Mouse (Mus musculus): ENCODE data around the gene Atg14. TPM values are rescaled to one million over a fixed set of nuclear protein-coding genes. Genes with fewer than 3 reads are reported as not detected.

Atg14 gene
- polyA plus RNA-seq, 1 experiment from 2014 or later = 10.2 TPM

DNA sequence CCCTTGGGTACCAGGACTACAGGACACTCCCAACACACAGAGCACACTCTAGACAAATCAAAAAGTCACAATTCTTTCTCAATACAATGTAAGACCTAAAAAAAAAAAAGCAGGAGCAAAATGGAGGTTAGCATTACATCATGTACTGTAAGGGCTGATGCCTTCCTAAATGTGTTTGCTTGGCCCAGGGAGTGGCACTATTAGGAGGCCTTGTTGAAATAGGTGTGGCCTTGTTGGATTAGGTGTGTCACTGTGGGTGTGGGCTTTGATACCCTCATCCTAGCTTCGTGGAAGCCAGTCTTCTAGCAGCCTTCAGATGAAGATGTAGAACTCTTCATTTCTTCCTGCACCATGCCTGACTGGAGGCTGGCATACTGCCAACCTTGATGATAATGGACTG lies 10.8 kb upstream of the Atg14 start:
- WGBS = 28% methylated on average over 1 of the region's 1 CpGs
- no peak overlapping the region for H3K4me3 ChIP-seq (ENCODE audit: low read depth, low read length)
- no peak overlapping the region for H3K4me2 ChIP-seq
- ATAC-seq (replicated peaks; ENCODE audit: low FRiP score) = no peak
- no peaks in the 10 kb centered on the region for H3K27me3 ChIP-seq (replicated peaks; ENCODE audit: control insufficient read depth, insufficient read depth, low read length)
- no peak for DNase-seq (ENCODE audit: low spot score)
- H3K27ac ChIP-seq (ENCODE audit: low read depth, low read length) = no peak overlapping the region
- H3K9ac ChIP-seq (ENCODE audit: low read depth, low read length) = no peak overlapping the region
- H3K36me3 ChIP-seq (ENCODE audit: control insufficient read depth, insufficient read depth, low read length) = no peaks in the 10 kb centered on the region
- H3K4me1 ChIP-seq (replicated peaks; ENCODE audit: control insufficient read depth, insufficient read depth, low read length) = no peaks in the 10 kb centered on the region
- no peaks in the 10 kb centered on the region for H3K9me3 ChIP-seq (ENCODE audit: control insufficient read depth, low read length)

DNA sequence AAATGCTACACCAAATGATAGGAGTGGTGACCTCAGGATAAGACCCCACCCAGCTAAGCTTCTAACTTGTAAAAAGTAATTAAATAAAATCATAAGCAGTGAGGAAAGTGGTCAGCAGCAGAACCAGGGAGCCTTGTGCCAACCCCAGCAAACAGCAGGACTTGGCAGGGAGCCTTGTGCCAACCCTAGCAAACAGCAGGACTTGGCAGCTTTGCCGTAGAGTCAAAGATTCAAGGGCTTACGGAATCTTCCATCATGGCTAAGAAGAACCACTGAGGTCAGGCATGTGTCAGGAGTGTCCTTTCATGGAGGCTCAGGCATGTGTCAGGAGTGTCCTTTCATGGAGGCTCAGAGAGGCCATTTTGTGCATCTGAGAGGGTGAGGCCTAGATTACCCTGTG lies 7.6 kb upstream of the Atg14 start:
- no peak for DNase-seq (ENCODE audit: low spot score)
- H3K27me3 ChIP-seq (replicated peaks; ENCODE audit: control insufficient read depth, insufficient read depth, low read length) = no peaks in the 10 kb centered on the region
- no peaks in the 10 kb centered on the region for H3K36me3 ChIP-seq (ENCODE audit: control insufficient read depth, insufficient read depth, low read length)
- no peak overlapping the region for H3K4me2 ChIP-seq
- WGBS = 85% methylated on average over 2 of the region's 2 CpGs
- H3K27ac ChIP-seq (ENCODE audit: low read depth, low read length) = no peak overlapping the region
- no peaks in the 10 kb centered on the region for H3K9me3 ChIP-seq (ENCODE audit: control insufficient read depth, low read length)
- no peak overlapping the region for H3K9ac ChIP-seq (ENCODE audit: low read depth, low read length)
- ATAC-seq (replicated peaks; ENCODE audit: low FRiP score) = no peak
- H3K4me1 ChIP-seq (replicated peaks; ENCODE audit: control insufficient read depth, insufficient read depth, low read length) = no peaks in the 10 kb centered on the region
- H3K4me3 ChIP-seq (ENCODE audit: low read depth, low read length) = no peak overlapping the region

DNA sequence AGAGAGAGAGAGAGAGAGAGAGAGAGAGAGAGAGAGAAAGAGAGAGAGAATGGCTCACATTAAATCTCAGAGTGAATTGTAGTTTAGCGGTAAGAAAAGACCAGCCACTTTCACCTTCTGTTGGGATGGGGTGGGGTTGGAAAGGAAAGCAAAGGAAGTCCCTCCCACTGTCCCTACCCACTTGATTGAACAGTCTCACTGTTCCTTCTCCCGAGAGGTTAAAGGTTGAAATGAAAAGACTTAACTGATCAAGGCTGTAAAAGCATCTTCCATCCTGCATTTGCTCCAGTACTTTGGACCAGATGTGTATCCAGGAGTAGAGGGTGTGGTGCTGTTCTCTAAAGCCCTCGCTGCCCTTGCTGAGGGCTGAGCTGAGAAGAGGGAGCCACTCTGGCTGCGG lies 6.2 kb upstream of the Atg14 start:
- Histone ChIP-seq H3K9me3 (ENCODE audit: control insufficient read depth, low read length) (no peaks in the 10 kb centered on the region), H3K4me2 (no peak overlapping the region), H3K27me3 (replicated peaks; ENCODE audit: control insufficient read depth, insufficient read depth, low read length) (no peaks in the 10 kb centered on the region), H3K4me1 (replicated peaks; ENCODE audit: control insufficient read depth, insufficient read depth, low read length) (no peaks in the 10 kb centered on the region), H3K36me3 (ENCODE audit: control insufficient read depth, insufficient read depth, low read length) (no peaks in the 10 kb centered on the region), H3K9ac (ENCODE audit: low read depth, low read length) (no peak overlapping the region), H3K27ac (ENCODE audit: low read depth, low read length) (no peak overlapping the region), H3K4me3 (ENCODE audit: low read depth, low read length) (no peak overlapping the region)
- WGBS = 68% methylated on average over 4 of the region's 4 CpGs
- DNase-seq (ENCODE audit: low spot score) (no peak), ATAC-seq (replicated peaks; ENCODE audit: low FRiP score) (no peak)

DNA sequence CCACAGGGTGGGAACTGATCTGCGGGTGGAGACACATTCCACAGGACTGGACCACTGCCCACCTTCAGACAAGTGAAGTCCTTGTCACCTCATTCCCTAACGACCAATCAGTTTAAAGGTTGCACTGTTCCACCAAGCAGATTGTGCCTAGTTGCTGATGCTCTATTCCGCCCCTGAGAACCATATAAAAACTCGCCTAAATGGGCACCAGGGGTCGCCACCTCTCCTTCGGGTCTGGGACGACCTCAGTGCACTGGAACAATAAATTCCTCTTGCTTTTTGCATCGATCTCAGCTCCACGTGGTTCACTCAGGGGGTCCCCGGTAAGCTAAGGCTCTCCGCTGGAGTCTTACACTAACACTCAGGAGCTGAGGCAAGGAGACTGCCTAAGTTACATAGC lies 4.3 kb upstream of the Atg14 start:
- no peak overlapping the region for H3K27ac ChIP-seq (ENCODE audit: low read depth, low read length)
- no peak for ATAC-seq (replicated peaks; ENCODE audit: low FRiP score)
- no peaks in the 10 kb centered on the region for H3K9me3 ChIP-seq (ENCODE audit: control insufficient read depth, low read length)
- no peaks in the 10 kb centered on the region for H3K36me3 ChIP-seq (ENCODE audit: control insufficient read depth, insufficient read depth, low read length)
- no peak overlapping the region for H3K4me2 ChIP-seq
- H3K27me3 ChIP-seq (replicated peaks; ENCODE audit: control insufficient read depth, insufficient read depth, low read length) = no peaks in the 10 kb centered on the region
- WGBS = 64% methylated on average over 11 of the region's 11 CpGs
- no peak overlapping the region for H3K9ac ChIP-seq (ENCODE audit: low read depth, low read length)
- no peak overlapping the region for H3K4me3 ChIP-seq (ENCODE audit: low read depth, low read length)
- no peaks in the 10 kb centered on the region for H3K4me1 ChIP-seq (replicated peaks; ENCODE audit: control insufficient read depth, insufficient read depth, low read length)
- DNase-seq (ENCODE audit: low spot score) = no peak

DNA sequence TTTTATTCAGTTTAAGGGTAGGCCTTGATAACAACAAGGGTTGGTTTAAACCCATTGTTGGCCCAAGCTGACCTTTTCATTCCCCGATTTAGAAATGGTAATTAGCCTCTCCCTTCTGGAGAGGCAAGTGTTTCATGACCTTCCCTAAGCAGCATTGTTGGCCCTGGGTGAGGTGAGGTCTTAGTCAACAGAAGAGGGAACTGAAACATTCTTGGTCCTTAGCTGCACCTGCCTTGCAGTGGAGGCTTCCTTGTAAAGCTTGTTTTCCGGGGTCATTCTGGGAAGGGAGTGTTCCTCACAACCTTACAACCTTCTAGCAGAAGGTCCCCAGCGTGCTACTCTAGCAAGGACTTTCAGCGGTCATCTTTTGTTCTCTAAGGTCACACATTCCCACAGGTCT lies 2.3 kb upstream of the Atg14 start:
- ATAC-seq (replicated peaks; ENCODE audit: low FRiP score) (no peak), DNase-seq (ENCODE audit: low spot score) (no peak)
- Histone ChIP-seq H3K4me3 (ENCODE audit: low read depth, low read length) (no peak overlapping the region), H3K36me3 (ENCODE audit: control insufficient read depth, insufficient read depth, low read length) (no peaks in the 10 kb centered on the region), H3K27me3 (replicated peaks; ENCODE audit: control insufficient read depth, insufficient read depth, low read length) (no peaks in the 10 kb centered on the region), H3K9ac (ENCODE audit: low read depth, low read length) (no peak overlapping the region), H3K27ac (ENCODE audit: low read depth, low read length) (no peak overlapping the region), H3K4me2 (no peak overlapping the region), H3K9me3 (ENCODE audit: control insufficient read depth, low read length) (no peaks in the 10 kb centered on the region), H3K4me1 (replicated peaks; ENCODE audit: control insufficient read depth, insufficient read depth, low read length) (no peaks in the 10 kb centered on the region)
- 79% methylated on average over 4 of the region's 4 CpGs for WGBS

DNA sequence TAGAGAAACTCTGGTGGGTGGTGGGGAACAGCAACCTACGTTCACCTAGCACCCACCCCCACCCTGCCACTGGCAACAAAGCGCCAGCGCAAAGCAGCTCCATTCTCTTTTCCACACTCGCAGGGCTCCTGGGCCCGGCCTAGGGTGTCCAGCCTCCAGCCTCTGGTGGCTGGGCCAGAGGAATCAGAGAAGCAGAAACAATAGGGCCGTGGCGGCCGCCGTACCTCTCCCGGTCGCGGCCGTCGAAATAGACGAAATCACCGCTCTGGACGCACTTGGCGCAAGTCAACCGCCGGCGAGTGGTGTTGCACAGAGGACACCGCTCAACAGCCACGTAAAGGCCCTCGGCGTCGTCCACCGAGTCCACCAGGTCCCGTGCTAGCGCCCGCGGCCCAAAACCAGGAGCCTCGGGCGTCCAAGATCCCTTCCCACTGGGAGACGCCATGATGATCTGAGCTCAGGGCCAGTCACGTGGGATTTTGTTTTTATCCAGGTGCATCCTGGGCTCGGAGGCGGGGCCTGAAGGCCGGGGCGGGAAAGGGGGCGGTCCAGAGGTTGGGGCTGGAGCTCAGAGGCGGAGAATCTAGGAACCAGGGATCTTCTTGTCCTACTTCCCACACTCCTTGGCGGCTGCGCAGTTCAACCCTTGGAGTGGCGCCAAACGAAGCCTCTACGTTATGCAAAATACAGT lies 2.3 kb downstream of the Atg14 start:
- Histone ChIP-seq H3K4me3 (ENCODE audit: low read depth, low read length) (peak overlapping the region; percentile 94), H3K27ac (ENCODE audit: low read depth, low read length) (peak overlapping the region; percentile 16; the same call in 1 of the 2 replicates), H3K36me3 (ENCODE audit: control insufficient read depth, insufficient read depth, low read length) (no peaks in the 10 kb centered on the region), H3K27me3 (replicated peaks; ENCODE audit: control insufficient read depth, insufficient read depth, low read length) (no peaks in the 10 kb centered on the region), H3K9me3 (ENCODE audit: control insufficient read depth, low read length) (no peaks in the 10 kb centered on the region), H3K4me2 (peak overlapping the region; percentile 79), H3K9ac (ENCODE audit: low read depth, low read length) (peak overlapping the region; percentile 78), H3K4me1 (replicated peaks; ENCODE audit: control insufficient read depth, insufficient read depth, low read length) (no peaks in the 10 kb centered on the region; the same call in 1 of the 2 replicates)
- ATAC-seq (replicated peaks; ENCODE audit: low FRiP score) (peak; percentile 98), DNase-seq (ENCODE audit: low spot score) (peak; percentile 97)
- under 1% methylated on average over 46 of the region's 46 CpGs for WGBS

DNA sequence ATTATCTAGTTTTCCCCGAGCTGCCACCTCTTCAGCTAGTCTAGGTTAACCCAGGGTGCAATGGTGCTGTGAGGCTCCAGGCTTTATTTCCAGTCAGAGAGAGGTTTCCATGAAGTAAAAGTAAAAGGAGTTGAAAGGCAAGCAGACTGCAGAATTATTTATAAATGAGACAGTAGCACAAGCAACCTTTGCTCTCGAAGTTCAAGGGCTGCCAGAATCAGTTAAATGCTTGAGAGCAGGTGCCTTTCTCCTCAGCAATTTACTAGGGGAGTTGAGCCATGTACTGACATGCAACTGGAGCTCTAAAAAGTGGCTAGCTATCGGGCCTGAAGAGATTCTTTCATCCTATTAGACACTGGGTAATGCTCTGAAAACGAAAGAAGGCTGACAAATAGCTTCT lies 7.3 kb downstream of the Atg14 start:
- Histone ChIP-seq H3K9ac (ENCODE audit: low read depth, low read length) (no peak overlapping the region), H3K4me1 (replicated peaks; ENCODE audit: control insufficient read depth, insufficient read depth, low read length) (no peaks in the 10 kb centered on the region; the same call in 1 of the 2 replicates)
- ATAC-seq (replicated peaks; ENCODE audit: low FRiP score) = no peak

DNA sequence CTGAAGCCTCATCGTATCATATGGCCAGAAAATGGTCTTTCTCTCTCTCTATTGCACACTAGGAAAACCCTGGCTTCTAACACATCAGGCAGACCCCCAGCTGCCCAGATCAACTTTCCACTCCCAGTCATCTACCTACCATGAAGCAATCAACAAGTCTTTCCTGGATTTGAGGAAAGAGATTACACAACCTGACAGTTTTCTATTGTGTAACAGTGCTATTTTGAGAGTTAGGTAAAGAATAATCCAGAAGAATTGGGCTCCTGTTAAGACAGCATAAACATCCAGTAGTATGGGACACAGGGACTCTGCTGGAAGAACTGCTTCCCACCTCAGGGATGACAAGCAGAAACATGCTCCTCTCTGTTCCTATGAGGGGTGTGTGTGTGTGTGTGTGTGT lies 7.9 kb downstream of the Atg14 start:
- WGBS = 86% methylated on average over 1 of the region's 1 CpGs
- DNase-seq (ENCODE audit: low spot score) = no peak

More for the DNA sequence above, 7.3 kb downstream of the Atg14 start:
- H3K4me2 ChIP-seq = no peak overlapping the region
- no peak for DNase-seq (ENCODE audit: low spot score)
- no peaks in the 10 kb centered on the region for H3K9me3 ChIP-seq (ENCODE audit: control insufficient read depth, low read length)
- 76% methylated on average over 4 of the region's 4 CpGs for WGBS
- H3K4me3 ChIP-seq (ENCODE audit: low read depth, low read length) = no peak overlapping the region
- no peak overlapping the region for H3K27ac ChIP-seq (ENCODE audit: low read depth, low read length)
- H3K27me3 ChIP-seq (replicated peaks; ENCODE audit: control insufficient read depth, insufficient read depth, low read length) = no peaks in the 10 kb centered on the region
- no peaks in the 10 kb centered on the region for H3K36me3 ChIP-seq (ENCODE audit: control insufficient read depth, insufficient read depth, low read length)

DNA sequence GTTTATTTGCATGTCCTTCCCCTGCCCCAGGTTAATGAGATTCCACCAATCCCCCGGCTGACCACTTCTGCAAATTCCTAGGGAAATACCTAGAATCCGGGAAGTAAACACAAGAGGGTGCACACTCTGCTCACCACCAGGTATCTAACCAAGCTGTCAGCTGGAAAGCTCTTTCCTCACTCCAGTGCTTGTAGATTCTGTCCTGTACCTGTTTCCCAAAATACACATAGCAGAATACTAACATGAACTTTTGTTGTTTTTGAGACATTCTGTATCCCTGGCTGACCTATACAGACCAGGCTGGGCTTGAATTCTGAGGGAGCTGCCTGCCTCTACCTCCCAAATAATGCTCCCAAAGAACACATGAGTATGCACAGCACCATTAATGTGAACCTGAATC lies 9.7 kb downstream of the Atg14 start:
- no peak overlapping the region for H3K27ac ChIP-seq (ENCODE audit: low read depth, low read length)
- no peak for ATAC-seq (replicated peaks; ENCODE audit: low FRiP score)
- H3K4me1 ChIP-seq (replicated peaks; ENCODE audit: control insufficient read depth, insufficient read depth, low read length) = no peaks in the 10 kb centered on the region
- no peaks in the 10 kb centered on the region for H3K27me3 ChIP-seq (replicated peaks; ENCODE audit: control insufficient read depth, insufficient read depth, low read length)
- DNase-seq (ENCODE audit: low spot score) = no peak
- no peak overlapping the region for H3K4me3 ChIP-seq (ENCODE audit: low read depth, low read length)
- 72% methylated on average over 2 of the region's 2 CpGs for WGBS
- H3K4me2 ChIP-seq = no peak overlapping the region
- H3K9ac ChIP-seq (ENCODE audit: low read depth, low read length) = no peak overlapping the region
- no peaks in the 10 kb centered on the region for H3K9me3 ChIP-seq (ENCODE audit: control insufficient read depth, low read length)
- H3K36me3 ChIP-seq (ENCODE audit: control insufficient read depth, insufficient read depth, low read length) = 0 out of 2 replicates have a peak, but pooled peaks cover 3% of the 10 kb centered on the region

More for the DNA sequence above, 7.9 kb downstream of the Atg14 start:
- H3K4me3 ChIP-seq (ENCODE audit: low read depth, low read length) = no peak overlapping the region
- H3K27me3 ChIP-seq (replicated peaks; ENCODE audit: control insufficient read depth, insufficient read depth, low read length) = no peaks in the 10 kb centered on the region
- no peaks in the 10 kb centered on the region; the same call in 1 of the 2 replicates for H3K4me1 ChIP-seq (replicated peaks; ENCODE audit: control insufficient read depth, insufficient read depth, low read length)
- ATAC-seq (replicated peaks; ENCODE audit: low FRiP score) = no peak
- H3K27ac ChIP-seq (ENCODE audit: low read depth, low read length) = no peak overlapping the region
- H3K36me3 ChIP-seq (ENCODE audit: control insufficient read depth, insufficient read depth, low read length) = no peaks in the 10 kb centered on the region
- H3K4me2 ChIP-seq = no peak overlapping the region
- H3K9me3 ChIP-seq (ENCODE audit: control insufficient read depth, low read length) = no peaks in the 10 kb centered on the region
- H3K9ac ChIP-seq (ENCODE audit: low read depth, low read length) = no peak overlapping the region; the same call in 1 of the 2 replicates

Measured in liver, embryonic 11.5 days (tissue).